Comparison of ENCODE assay signal across 15 mouse cellular contexts in the genomic region with DNA sequence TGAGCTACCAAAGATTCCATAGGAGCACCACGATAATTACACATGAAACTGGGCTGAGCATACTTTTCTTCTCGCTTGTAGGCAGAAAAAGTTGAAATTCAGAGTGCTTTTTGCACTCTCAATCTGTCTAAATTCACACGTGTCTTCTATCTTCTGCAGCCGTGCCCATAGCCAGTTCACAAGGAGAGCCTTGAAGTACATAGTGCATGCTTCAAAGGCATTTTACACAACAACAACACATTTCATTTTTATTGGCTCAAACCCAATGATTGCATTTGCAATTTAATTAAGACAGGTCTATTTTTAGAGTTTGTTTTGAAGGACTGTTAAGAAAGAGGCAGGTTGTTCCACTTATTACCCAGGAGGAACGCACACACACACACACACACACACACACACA.
"Had no signal": no experiment of that assay in that cellular context is flagged by ENCODE, and none has a peak within 500 bp of the region (broad histone marks: within the 10 kb centered on the region; RNA-seq: fewer than 3 reads in every experiment).

No protein-coding gene starts in this region.

- ATAC-seq: liver, postnatal 0 days; lung, postnatal 0 days; midbrain, embryonic 15.5 days had no signal

- H3K4me1 ChIP-seq: midbrain, embryonic 12.5 days; midbrain, embryonic 15.5 days had no signal

- H3K4me3 ChIP-seq: layer of hippocampus, adult 2 months; midbrain, embryonic 12.5 days; midbrain, embryonic 15.5 days; neural tube, embryonic 13.5 days had no signal

- H3K9me3 ChIP-seq: midbrain, embryonic 12.5 days; midbrain, embryonic 15.5 days; neural tube, embryonic 13.5 days had no signal

- DNase-seq: kidney, adult 9 months; kidney, postnatal 25 days; layer of hippocampus, adult 9-11 months; liver, postnatal 0 days; lung, embryonic 14.5 days; thymus, adult 18-20 months; thymus, postnatal 4 days had no signal

- H3K36me3 ChIP-seq: midbrain, embryonic 12.5 days; midbrain, embryonic 15.5 days; neural tube, embryonic 13.5 days had no signal

- H3K27me3 ChIP-seq: midbrain, embryonic 12.5 days; midbrain, embryonic 15.5 days; neural tube, embryonic 13.5 days had no signal

- H3K27ac ChIP-seq: kidney, postnatal 0 days; layer of hippocampus, adult 2 months; liver, embryonic 14.5 days; macrophage; midbrain, embryonic 12.5 days; midbrain, embryonic 15.5 days; neural tube, embryonic 13.5 days had no signal

- H3K9ac ChIP-seq: liver, embryonic 14.5 days; liver, postnatal 0 days; lung, embryonic 14.5 days; midbrain, embryonic 12.5 days; midbrain, embryonic 15.5 days; neural tube, embryonic 13.5 days had no signal

- H3K4me2 ChIP-seq: lung, embryonic 14.5 days; midbrain, embryonic 12.5 days; midbrain, embryonic 15.5 days; neural tube, embryonic 13.5 days had no signal
